Mouse (Mus musculus): ENCODE data around the gene Syde2. TPM values are rescaled to one million over a fixed set of nuclear protein-coding genes. Genes with fewer than 3 reads are reported as not detected.

The Syde2 gene
- polyA plus RNA-seq (2014; fragmentation: Nextera tagmentation; extraction: Ambion mirVana), result 0.41 and 0.81 TPM in 2 replicates

DNA sequence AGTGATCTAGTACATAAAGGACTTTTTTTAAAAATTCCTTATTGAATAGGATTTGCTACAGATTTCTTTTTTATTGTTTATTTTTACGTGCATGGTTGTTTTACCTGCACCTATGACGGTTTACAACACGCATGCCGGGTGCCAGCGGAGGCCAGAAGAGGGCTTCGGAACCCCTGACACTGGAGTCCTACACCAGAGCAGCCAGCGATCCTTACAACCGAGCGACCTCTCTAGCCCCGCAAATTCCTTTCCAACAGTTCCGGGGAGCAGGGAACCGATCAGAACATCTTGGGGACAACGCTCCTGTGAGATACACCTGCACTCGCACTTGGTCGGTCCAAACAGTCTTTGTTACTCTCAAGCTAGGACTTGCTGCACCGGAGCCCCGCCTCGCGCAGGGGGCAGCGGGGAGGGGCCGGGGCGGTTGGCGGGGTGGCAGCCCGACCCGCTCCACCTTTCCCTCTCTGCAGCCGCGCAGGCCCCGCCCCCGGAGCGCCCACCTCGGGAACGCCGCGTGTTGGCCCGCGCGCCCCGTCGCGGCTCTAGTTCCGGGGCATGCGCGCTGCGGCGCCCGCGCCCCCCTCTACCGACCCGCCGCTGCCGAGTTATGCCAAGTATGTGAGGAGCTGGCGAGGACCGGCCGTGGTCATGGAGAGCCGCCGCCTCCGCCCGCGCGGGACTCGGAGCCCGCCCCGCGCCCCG is at the start of gene Syde2:
Syde2 (plus strand) TSS at position 603 of the 702 bp plus-strand sequence.
- peak; percentile 73 for DNase-seq (ENCODE audit: low spot score)
- peak within 1 kb of the TSS; percentile 67 for H3K4me3 ChIP-seq (replicated peaks; ENCODE audit: low read length)
- peak; percentile 88 for ATAC-seq (ENCODE audit: low FRiP score)
- H3K9me3 ChIP-seq (ENCODE audit: control insufficient read depth, low read length), result no peaks in the 10 kb centered on the region
- WGBS, result under 1% methylated on average over 60 of the region's 65 CpGs
- peak within 1 kb of the TSS; percentile 73 for H3K4me2 ChIP-seq (replicated peaks)
- H3K9ac ChIP-seq, result peak within 1 kb of the TSS; percentile 63
- no peaks in the 10 kb centered on the region for H3K36me3 ChIP-seq (replicated peaks; ENCODE audit: control insufficient read depth, insufficient read depth)
- H3K4me1 ChIP-seq (replicated peaks; ENCODE audit: control insufficient read depth, insufficient read depth, low read length), result no peaks in the 10 kb centered on the region
- H3K27me3 ChIP-seq (ENCODE audit: control insufficient read depth, insufficient read depth, low read length), result peaks cover 16% of the 10 kb centered on the region
- no peak within 1 kb of the TSS for H3K27ac ChIP-seq

DNA sequence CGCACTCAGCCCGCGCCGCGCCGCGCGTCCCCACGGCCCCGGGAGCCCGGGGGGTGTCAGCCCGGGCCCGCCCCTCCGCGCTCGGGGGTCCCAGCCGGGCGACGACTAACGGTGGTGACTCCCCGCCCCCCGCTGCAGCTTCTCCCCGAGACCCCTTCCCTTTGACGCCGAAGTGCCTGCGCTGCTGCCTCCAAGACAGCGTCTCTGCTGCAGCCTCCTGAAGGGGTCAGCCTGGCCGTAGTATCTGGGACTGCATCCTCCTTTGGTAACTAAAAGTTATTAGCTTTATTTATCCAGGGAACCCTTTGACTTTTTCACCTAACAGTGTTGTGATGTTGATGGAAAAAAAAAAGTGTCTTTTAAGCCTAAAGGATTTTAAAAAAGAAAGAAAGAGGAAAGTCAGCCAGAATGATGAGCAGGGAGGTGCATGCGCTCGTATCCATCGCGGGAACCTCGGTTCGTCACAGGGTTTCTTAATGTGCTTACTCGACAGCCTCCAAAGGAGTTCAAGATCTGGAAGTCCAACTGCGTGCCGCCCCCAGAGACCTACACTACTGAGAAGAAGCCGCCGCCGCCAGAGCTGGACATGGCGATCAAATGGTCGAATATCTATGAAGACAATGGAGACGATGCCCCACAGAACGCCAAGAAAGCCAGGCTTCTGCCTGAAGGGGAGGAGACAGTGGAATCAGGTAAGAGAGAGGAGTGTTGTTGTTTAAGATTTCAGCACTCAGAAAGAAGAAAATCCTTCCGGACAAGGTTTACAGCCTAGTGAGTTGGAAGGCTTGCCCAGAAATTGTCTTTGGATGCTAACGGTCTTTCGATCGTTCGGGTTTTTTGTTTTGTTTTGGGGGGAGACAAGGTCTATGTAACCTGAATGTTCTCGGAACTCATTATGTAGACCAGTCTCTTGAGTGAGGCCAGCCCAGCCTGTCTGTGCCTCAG is 49.0 kb upstream of the Syde2 start:
- no peak for DNase-seq (ENCODE audit: low spot score)
- H3K4me3 ChIP-seq (replicated peaks; ENCODE audit: low read length), result peak overlapping the region; percentile 97
- 17% methylated on average over 47 of the region's 50 CpGs for WGBS

GRCm38 (mm10) chr3:145939402-145939801 is 48.3 kb upstream of the Syde2 start:
- DNase-seq (ENCODE audit: low spot score), result no peak

More for the DNA sequence above, 49.0 kb upstream of the Syde2 start:
- Histone ChIP-seq H3K4me1 (replicated peaks; ENCODE audit: control insufficient read depth, insufficient read depth, low read length) (peaks cover 21% of the 10 kb centered on the region), H3K27me3 (ENCODE audit: control insufficient read depth, insufficient read depth, low read length) (no peaks in the 10 kb centered on the region), H3K4me2 (replicated peaks) (peak overlapping the region; percentile 66), H3K9ac (peak overlapping the region; percentile 89), H3K27ac (peak overlapping the region; percentile 86), H3K9me3 (ENCODE audit: control insufficient read depth, low read length) (no peaks in the 10 kb centered on the region), H3K36me3 (replicated peaks; ENCODE audit: control insufficient read depth, insufficient read depth) (peaks cover 29% of the 10 kb centered on the region)
- ATAC-seq (ENCODE audit: low FRiP score), result no peak; the same call in 1 of the 2 replicates

GRCm38 (mm10) chr3:145939971-145940370 is 47.7 kb upstream of the Syde2 start:
- H3K27me3 ChIP-seq (ENCODE audit: control insufficient read depth, insufficient read depth, low read length), result no peaks in the 10 kb centered on the region
- ATAC-seq (ENCODE audit: low FRiP score) (no peak), DNase-seq (ENCODE audit: low spot score) (no peak)
- no peaks in the 10 kb centered on the region for H3K9me3 ChIP-seq (ENCODE audit: control insufficient read depth, low read length)
- H3K36me3 ChIP-seq (replicated peaks; ENCODE audit: control insufficient read depth, insufficient read depth), result peaks cover 31% of the 10 kb centered on the region
- H3K9ac ChIP-seq, result peak overlapping the region; percentile 17; the same call in 1 of the 2 replicates
- H3K4me3 ChIP-seq (replicated peaks; ENCODE audit: low read length), result no peak overlapping the region
- no peak overlapping the region for H3K27ac ChIP-seq
- WGBS, result 85% methylated on average over 4 of the region's 4 CpGs
- H3K4me1 ChIP-seq (replicated peaks; ENCODE audit: control insufficient read depth, insufficient read depth, low read length), result peaks cover 21% of the 10 kb centered on the region
- peak overlapping the region; percentile 66 for H3K4me2 ChIP-seq (replicated peaks)

More at GRCm38 (mm10) chr3:145939402-145939801, 48.3 kb upstream of the Syde2 start:
- Histone ChIP-seq H3K9me3 (ENCODE audit: control insufficient read depth, low read length) (no peaks in the 10 kb centered on the region), H3K4me1 (replicated peaks; ENCODE audit: control insufficient read depth, insufficient read depth, low read length) (peaks cover 21% of the 10 kb centered on the region), H3K27ac (no peak overlapping the region), H3K4me3 (replicated peaks; ENCODE audit: low read length) (peak overlapping the region; percentile 97; the same call in 1 of the 2 replicates), H3K9ac (peak overlapping the region; percentile 89), H3K4me2 (replicated peaks) (peak overlapping the region; percentile 66), H3K36me3 (replicated peaks; ENCODE audit: control insufficient read depth, insufficient read depth) (peaks cover 30% of the 10 kb centered on the region), H3K27me3 (ENCODE audit: control insufficient read depth, insufficient read depth, low read length) (no peaks in the 10 kb centered on the region)
- ATAC-seq (ENCODE audit: low FRiP score), result no peak
- WGBS, result 90% methylated on average over 12 of the region's 12 CpGs

- no peaks in the 10 kb centered on the region for H3K27me3 ChIP-seq (ENCODE audit: control insufficient read depth, insufficient read depth, low read length)
- H3K9me3 ChIP-seq (ENCODE audit: control insufficient read depth, low read length), result no peaks in the 10 kb centered on the region
- peaks cover 33% of the 10 kb centered on the region for H3K36me3 ChIP-seq (replicated peaks; ENCODE audit: control insufficient read depth, insufficient read depth)
- H3K9ac ChIP-seq, result no peak overlapping the region
- ATAC-seq (ENCODE audit: low FRiP score) (no peak), DNase-seq (ENCODE audit: low spot score) (peak; percentile 79)
- no peak overlapping the region for H3K27ac ChIP-seq
- H3K4me3 ChIP-seq (replicated peaks; ENCODE audit: low read length), result no peak overlapping the region
- H3K4me1 ChIP-seq (replicated peaks; ENCODE audit: control insufficient read depth, insufficient read depth, low read length), result peaks cover 21% of the 10 kb centered on the region
- WGBS, result 17% methylated on average over 3 of the region's 3 CpGs
- no peak overlapping the region for H3K4me2 ChIP-seq (replicated peaks)
These were observed 45.7 kb upstream of the Syde2 start for GRCm38 (mm10) chr3:145941971-145942370.

DNA sequence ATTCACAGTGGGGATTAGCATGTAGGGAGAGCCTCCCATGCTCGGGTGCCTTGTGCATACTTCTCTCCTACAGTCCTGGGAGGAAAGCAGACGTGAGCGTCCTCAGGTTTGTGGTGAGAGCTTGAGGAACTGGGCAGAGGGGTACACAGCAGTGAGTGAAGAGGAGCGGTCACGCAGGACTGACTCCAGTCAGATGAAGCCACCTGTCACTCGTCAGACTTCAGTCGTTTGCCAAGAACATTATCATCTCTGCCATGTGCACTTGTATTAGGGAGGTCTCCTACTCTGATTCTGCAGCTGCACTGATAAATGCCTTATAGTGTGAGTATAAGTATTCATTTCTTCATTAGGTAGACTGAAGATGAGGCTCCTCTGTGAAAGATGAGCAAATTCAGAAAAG is 43.3 kb upstream of the Syde2 start:
- no peak overlapping the region for H3K4me3 ChIP-seq (replicated peaks; ENCODE audit: low read length)
- H3K4me2 ChIP-seq (replicated peaks), result no peak overlapping the region
- DNase-seq (ENCODE audit: low spot score) (no peak), ATAC-seq (ENCODE audit: low FRiP score) (no peak)
- 82% methylated on average over 7 of the region's 7 CpGs for WGBS
- no peak overlapping the region for H3K27ac ChIP-seq
- peaks cover 8% of the 10 kb centered on the region for H3K4me1 ChIP-seq (replicated peaks; ENCODE audit: control insufficient read depth, insufficient read depth, low read length)
- no peaks in the 10 kb centered on the region for H3K9me3 ChIP-seq (ENCODE audit: control insufficient read depth, low read length)
- no peaks in the 10 kb centered on the region for H3K27me3 ChIP-seq (ENCODE audit: control insufficient read depth, insufficient read depth, low read length)
- no peak overlapping the region for H3K9ac ChIP-seq
- H3K36me3 ChIP-seq (replicated peaks; ENCODE audit: control insufficient read depth, insufficient read depth), result peaks cover 29% of the 10 kb centered on the region

DNA sequence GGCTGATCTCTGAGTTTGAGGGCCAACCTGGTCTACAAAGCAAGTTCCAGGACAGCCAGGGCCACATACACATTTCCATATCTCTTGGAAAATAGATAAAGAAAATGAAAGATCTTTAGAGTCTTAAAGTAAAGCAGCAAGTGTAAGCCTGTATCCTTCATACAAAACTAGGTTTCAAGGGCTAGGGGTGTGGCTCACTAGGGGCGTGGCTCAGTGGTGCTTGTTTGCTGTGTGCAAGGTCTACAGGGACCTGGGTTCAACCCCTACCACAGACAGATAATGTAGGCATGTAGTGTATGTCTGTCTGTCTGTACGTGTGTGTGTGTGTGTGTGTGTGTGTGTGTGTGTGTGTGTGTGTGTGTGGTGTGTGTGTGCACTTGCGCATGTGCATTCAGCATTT is 41.8 kb upstream of the Syde2 start:
- Histone ChIP-seq H3K27ac (no peak overlapping the region), H3K9me3 (ENCODE audit: control insufficient read depth, low read length) (no peaks in the 10 kb centered on the region), H3K9ac (no peak overlapping the region), H3K4me1 (replicated peaks; ENCODE audit: control insufficient read depth, insufficient read depth, low read length) (no peaks in the 10 kb centered on the region), H3K4me2 (replicated peaks) (no peak overlapping the region), H3K27me3 (ENCODE audit: control insufficient read depth, insufficient read depth, low read length) (no peaks in the 10 kb centered on the region), H3K4me3 (replicated peaks; ENCODE audit: low read length) (no peak overlapping the region), H3K36me3 (replicated peaks; ENCODE audit: control insufficient read depth, insufficient read depth) (peaks cover 21% of the 10 kb centered on the region)
- ATAC-seq (ENCODE audit: low FRiP score) (no peak), DNase-seq (ENCODE audit: low spot score) (no peak)
- 82% methylated on average over 3 of the region's 3 CpGs for WGBS

DNA sequence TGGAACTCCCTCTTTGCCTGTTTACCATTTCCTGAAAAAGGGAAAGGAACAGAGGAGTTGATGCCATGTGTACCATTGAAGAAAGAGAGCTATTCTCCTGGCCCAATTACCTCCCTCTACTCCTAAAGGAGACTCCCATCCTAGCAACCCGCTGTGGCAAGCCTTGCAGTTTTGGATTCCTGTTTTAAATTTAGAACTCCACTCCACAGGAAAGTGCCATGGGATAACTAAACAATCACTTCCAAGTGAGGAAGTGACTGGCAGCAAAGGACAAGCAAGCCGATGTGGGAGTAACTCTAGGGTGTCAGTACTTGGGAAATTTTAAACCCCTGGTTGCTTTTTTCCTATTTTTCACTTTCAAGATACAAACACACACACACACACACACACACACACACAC is 41.0 kb upstream of the Syde2 start:
- Histone ChIP-seq H3K4me2 (replicated peaks) (no peak overlapping the region), H3K4me1 (replicated peaks; ENCODE audit: control insufficient read depth, insufficient read depth, low read length) (no peaks in the 10 kb centered on the region), H3K9ac (no peak overlapping the region), H3K27ac (no peak overlapping the region), H3K4me3 (replicated peaks; ENCODE audit: low read length) (no peak overlapping the region), H3K27me3 (ENCODE audit: control insufficient read depth, insufficient read depth, low read length) (no peaks in the 10 kb centered on the region), H3K9me3 (ENCODE audit: control insufficient read depth, low read length) (no peaks in the 10 kb centered on the region), H3K36me3 (replicated peaks; ENCODE audit: control insufficient read depth, insufficient read depth) (peaks cover 13% of the 10 kb centered on the region)
- 58% methylated on average over 2 of the region's 2 CpGs for WGBS
- DNase-seq (ENCODE audit: low spot score) (no peak), ATAC-seq (ENCODE audit: low FRiP score) (no peak)

- 32% methylated on average over 6 of the region's 6 CpGs for WGBS
- H3K36me3 ChIP-seq (replicated peaks; ENCODE audit: control insufficient read depth, insufficient read depth), result peaks cover 12% of the 10 kb centered on the region
- no peaks in the 10 kb centered on the region for H3K9me3 ChIP-seq (ENCODE audit: control insufficient read depth, low read length)
- no peaks in the 10 kb centered on the region for H3K4me1 ChIP-seq (replicated peaks; ENCODE audit: control insufficient read depth, insufficient read depth, low read length)
- no peak overlapping the region for H3K9ac ChIP-seq
- ATAC-seq (ENCODE audit: low FRiP score), result no peak
- no peak overlapping the region for H3K27ac ChIP-seq
- no peak for DNase-seq (ENCODE audit: low spot score)
- H3K27me3 ChIP-seq (ENCODE audit: control insufficient read depth, insufficient read depth, low read length), result no peaks in the 10 kb centered on the region
- H3K4me2 ChIP-seq (replicated peaks), result no peak overlapping the region
- no peak overlapping the region for H3K4me3 ChIP-seq (replicated peaks; ENCODE audit: low read length)
These were observed 40.0 kb upstream of the Syde2 start for GRCm38 (mm10) chr3:145947539-145948204.
